ENCODE assay signal across 22 mouse cellular contexts in genomic region chr6:53944417-53944816, GRCm38 (mm10). TPM values are rescaled to one million over a fixed set of nuclear protein-coding genes. Genes with fewer than 3 reads are reported as not detected.
"Had no signal": no experiment of that assay in that cellular context is flagged by ENCODE, and none has a peak within 500 bp of the region (broad histone marks: within the 10 kb centered on the region; RNA-seq: fewer than 3 reads in every experiment).

No protein-coding gene starts in this region.

- H3K4me1 ChIP-seq: liver, embryonic 12.5 days; liver, embryonic 15.5 days; stomach, embryonic 15.5 days had no signal

- H3K9ac ChIP-seq: kidney, embryonic 15.5 days; limb, embryonic 12.5 days; limb, embryonic 15.5 days; liver, embryonic 12.5 days; liver, embryonic 15.5 days; neural tube, embryonic 12.5 days; neural tube, embryonic 15.5 days; stomach, embryonic 15.5 days had no signal

- H3K27ac ChIP-seq: kidney, embryonic 15.5 days; limb, embryonic 12.5 days; liver, embryonic 12.5 days; liver, embryonic 15.5 days; macrophage; neural tube, embryonic 12.5 days; neural tube, embryonic 15.5 days; stomach, embryonic 15.5 days had no signal

- H3K4me3 ChIP-seq: kidney, embryonic 15.5 days; limb, embryonic 12.5 days; limb, embryonic 15.5 days; liver, embryonic 12.5 days; liver, embryonic 15.5 days; neural tube, embryonic 12.5 days; neural tube, embryonic 15.5 days; stomach, embryonic 15.5 days had no signal

- H3K36me3 ChIP-seq: kidney, embryonic 15.5 days; limb, embryonic 12.5 days; limb, embryonic 15.5 days; liver, embryonic 12.5 days; liver, embryonic 15.5 days; neural tube, embryonic 12.5 days; neural tube, embryonic 15.5 days; stomach, embryonic 15.5 days had no signal

- ATAC-seq: intestine, postnatal 0 days; liver, embryonic 12.5 days had no signal

- DNase-seq: kidney, adult 8-10 months; kidney, postnatal 14 days; kidney, postnatal 4 days; left cerebral cortex, postnatal 4 days; lung, adult 2 months; midbrain, embryonic 14.5 days; retina, postnatal 1 day; right cerebral cortex, postnatal 25 days; spleen, adult 18-20 months; thymus, postnatal 25 days had no signal

- H3K27me3 ChIP-seq: kidney, embryonic 15.5 days; limb, embryonic 12.5 days; limb, embryonic 15.5 days; liver, embryonic 12.5 days; liver, embryonic 15.5 days; neural tube, embryonic 12.5 days; neural tube, embryonic 15.5 days; stomach, embryonic 15.5 days had no signal

- H3K9me3 ChIP-seq: kidney, embryonic 15.5 days; limb, embryonic 12.5 days; limb, embryonic 15.5 days; liver, embryonic 12.5 days; liver, embryonic 15.5 days; neural tube, embryonic 12.5 days; neural tube, embryonic 15.5 days; stomach, embryonic 15.5 days had no signal

- H3K4me2 ChIP-seq: kidney, embryonic 15.5 days; limb, embryonic 12.5 days; limb, embryonic 15.5 days; liver, embryonic 12.5 days; liver, embryonic 15.5 days; neural tube, embryonic 12.5 days; neural tube, embryonic 15.5 days; stomach, embryonic 15.5 days had no signal

RNA-seq across cellular contexts. Expression of gene Cpvl, which starts 34.1 kb away (rescaled TPM):
- polyA plus RNA-seq: intestine, embryonic 14.5 days; liver, embryonic 12.5 days; liver, embryonic 15.5 days; lung, adult 2 months; macrophage; neural tube, embryonic 12.5 days; thymus, postnatal 0 days had no signal
